Mouse (Mus musculus) duodenum, adult 2 months (tissue): ENCODE data around the gene Pcbd2. TPM values are rescaled to one million over a fixed set of nuclear protein-coding genes. Genes with fewer than 3 reads are reported as not detected.

Experiments
- polyA plus RNA-seq: library from polyadenylated mRNA; depleted of rRNA; stranded (reverse); fragments of >200 nt; gene quantifications from 2 replicates; pipeline ENCODE4 v1.2.3, GENCODE M21; 2012; ENCODE audit warnings: low replicate concordance; rRNA removed

The Pcbd2 gene
- polyA plus RNA-seq, result 9.5 and 20.7 TPM in 2 replicates

DNA sequence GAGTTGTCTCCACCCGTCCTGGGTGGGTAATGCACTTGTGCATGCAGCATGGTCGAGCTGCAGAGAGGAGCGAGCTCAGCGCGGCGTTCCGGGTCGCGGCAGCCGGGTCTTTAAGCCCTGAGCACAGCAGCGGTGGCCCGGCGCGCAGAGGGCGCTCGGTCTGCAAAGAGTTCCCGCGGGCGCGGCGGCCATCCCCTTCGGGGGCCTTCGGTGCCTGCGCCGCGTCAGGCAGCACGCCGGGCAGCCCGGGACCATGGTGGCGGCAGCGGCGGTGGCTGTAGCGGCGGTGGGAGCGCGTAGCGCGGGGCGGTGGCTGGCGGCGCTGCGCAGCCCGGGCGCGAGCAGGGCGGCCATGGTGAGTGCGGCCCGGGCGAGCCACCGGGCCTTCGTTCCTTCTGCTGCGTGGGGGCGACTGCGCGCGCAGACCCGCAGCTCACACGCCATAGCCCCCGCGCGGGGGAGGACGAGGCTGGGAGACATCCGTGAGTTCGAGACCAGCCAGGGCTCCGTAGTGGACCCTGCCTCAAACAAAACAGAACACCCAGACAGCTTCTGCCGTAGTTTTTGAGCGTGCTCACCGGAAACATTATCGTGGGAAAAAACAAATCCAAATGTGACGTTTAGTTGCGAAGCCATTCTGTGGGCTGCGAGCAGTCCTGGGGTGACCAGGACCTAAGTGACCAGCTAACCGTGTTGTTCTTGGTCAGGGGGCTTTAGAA is at the start of gene Pcbd2:
TSS of gene Pcbd2 (plus strand) at position 249 of the 719 bp plus-strand sequence.

DNA sequence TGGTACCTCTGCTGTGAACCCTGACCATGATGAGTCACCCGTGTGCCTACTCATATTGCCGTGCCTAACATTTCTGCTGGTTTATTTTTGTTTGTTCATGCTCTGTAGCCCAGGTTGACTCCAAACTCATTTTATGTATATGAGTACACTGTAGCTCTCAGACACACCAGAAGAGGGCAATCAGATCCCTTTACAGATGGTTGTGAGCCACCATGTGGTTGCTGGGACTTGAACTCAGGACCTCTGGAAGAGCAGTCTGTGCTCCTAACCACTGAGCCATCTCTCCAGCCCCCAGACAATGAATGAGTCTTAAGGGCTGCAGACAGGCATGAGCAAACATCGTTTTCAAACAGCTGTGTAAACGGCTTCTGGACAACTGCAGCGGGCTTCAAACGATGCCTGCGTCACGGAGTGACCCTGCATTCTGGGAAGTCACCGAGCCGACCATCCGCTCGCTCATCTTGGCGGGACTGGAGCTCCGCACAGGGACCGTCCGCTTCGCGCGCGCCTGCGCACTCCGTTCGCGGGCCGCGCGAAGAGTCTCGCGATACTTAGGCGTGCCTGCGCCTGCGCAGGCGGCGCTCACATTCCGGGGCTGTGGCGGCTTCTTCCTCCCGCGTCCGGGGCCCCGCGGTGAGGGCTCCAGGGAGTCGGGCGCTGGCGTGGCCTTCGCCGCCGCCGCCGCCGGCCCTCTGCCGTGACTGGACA is 34.5 kb upstream of the Pcbd2 start, which contains the start of gene B230219D22Rik:
TSS of gene B230219D22Rik (plus strand) at position 590 of the 708 bp plus-strand sequence.

DNA sequence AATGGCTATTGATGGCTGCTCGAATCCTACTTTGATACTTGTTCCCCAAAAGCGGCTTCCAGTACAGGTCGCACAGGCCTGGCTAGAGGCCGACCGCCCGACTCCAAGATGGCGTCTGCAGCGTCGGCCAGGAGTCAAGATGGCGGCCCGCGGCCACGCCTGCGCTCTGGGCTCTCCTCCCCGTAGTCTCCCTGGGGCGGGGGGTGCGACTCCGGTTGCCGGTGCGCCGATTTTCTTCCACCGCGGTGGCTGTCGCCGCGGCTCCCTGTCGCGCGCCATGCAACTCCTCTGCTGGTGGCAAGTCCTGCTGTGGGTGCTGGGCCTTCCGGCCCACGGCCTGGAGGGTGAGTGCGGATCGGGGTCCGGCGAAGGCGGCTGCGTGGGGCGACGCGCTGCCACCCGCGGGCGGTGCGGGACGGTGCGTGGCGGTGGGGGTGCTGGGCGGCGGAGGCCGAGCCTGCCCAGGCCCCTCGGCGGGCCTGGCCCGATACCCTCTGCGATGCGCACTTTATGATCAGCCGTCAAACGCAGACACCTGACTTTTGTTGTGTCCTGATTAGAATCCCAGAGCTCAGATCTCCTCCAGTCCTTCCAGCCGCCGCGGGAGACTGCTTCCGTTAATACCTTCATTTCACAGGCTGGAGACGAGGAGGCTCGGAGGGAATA is 12.5 kb upstream of the Pcbd2 start, which contains the start of gene Txndc15:
TSS of gene Txndc15 (plus strand) at position 150 of the 666 bp plus-strand sequence.

DNA sequence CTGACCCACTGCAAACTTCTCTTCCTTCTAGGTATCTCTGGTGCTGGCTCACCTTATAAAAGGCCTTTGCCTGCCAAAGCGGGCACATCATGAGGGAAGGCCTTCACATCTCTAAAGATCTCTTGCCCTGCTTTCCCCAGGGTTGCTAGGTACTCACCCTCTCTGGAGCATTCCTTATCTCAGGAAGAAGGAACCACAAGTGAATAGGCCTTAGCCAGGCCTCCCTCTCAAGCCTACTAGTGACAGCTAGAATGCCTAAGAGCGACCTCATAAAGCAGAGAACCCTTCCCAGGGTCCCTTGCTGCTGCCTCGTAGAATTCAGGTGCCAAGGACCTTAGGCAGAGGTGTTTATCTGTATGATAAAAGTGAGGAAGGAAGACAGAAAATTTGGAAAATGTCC is 57.1 kb downstream of the Pcbd2 start, which contains the start of gene Catsper3:
TSS of gene Catsper3 (plus strand) at position 301 of the 400 bp plus-strand sequence.

Other genes with a start within 250 kb of the Pcbd2 start
- gene Dbn1, start 239.3 kb upstream of the Pcbd2 start, polyA plus RNA-seq, result 10.7 and 14.9 TPM in 2 replicates
- gene Pdlim7, start 213.7 kb upstream of the Pcbd2 start, polyA plus RNA-seq, result 54.3 and 103 TPM in 2 replicates
- 11.7 and 26.9 TPM in 2 replicates for gene Dok3, start 198.1 kb upstream of the Pcbd2 start, polyA plus RNA-seq
- gene Ddx41, start 190.7 kb upstream of the Pcbd2 start, polyA plus RNA-seq, result 36.9 and 37.2 TPM in 2 replicates
- gene Fam193b, start 156.2 kb upstream of the Pcbd2 start, polyA plus RNA-seq, result 71.0 and 75.1 TPM in 2 replicates
- gene Tmed9, start 153.6 kb upstream of the Pcbd2 start, polyA plus RNA-seq, result 19.5 and 29.4 TPM in 2 replicates
- gene B4galt7, start 127.5 kb upstream of the Pcbd2 start, polyA plus RNA-seq, result 16.1 and 17.0 TPM in 2 replicates
- gene Caml, start 104.4 kb upstream of the Pcbd2 start, polyA plus RNA-seq, result 4.8 and 8.4 TPM in 2 replicates
- gene Ddx46, start 92.3 kb upstream of the Pcbd2 start, polyA plus RNA-seq, result 3.5 and 5.7 TPM in 2 replicates
- gene B230219D22Rik, start 34.2 kb upstream of the Pcbd2 start, polyA plus RNA-seq, result 3.9 and 6.0 TPM in 2 replicates
- 25.9 and 33.2 TPM in 2 replicates for gene Txndc15, start 12.7 kb upstream of the Pcbd2 start, polyA plus RNA-seq
- 0.11 TPM in 1 of 2 replicates, not detected in the other for gene Catsper3, start 57.2 kb downstream of the Pcbd2 start, polyA plus RNA-seq
- gene Pitx1, start 108.8 kb downstream of the Pcbd2 start, polyA plus RNA-seq, result 17.4 and 24.3 TPM in 2 replicates